Mouse (Mus musculus) megakaryocyte, embryonic 14.5 days (primary cell): ENCODE data around the gene Ccdc24.

Source experiments
- FLI1 ChIP-seq: IDR thresholded peaks from 2 replicates; pipeline ENCODE4 v1.6.1; 2012; ENCODE audit warnings: low read length, inconsistent platforms, mixed read lengths
- GATA1 ChIP-seq: IDR thresholded peaks from 3 replicates; pipeline ENCODE4 v1.6.1; 2012; ENCODE audit warnings: mixed read lengths, low read length, inconsistent platforms, borderline replicate concordance

GRCm38 (mm10) chr4:117834457-117834844, 37.9 kb downstream of the Ccdc24 start, which contains the start of gene Slc6a9:
- no peak for TF ChIP-seq GATA1
- TF ChIP-seq FLI1 = no peak
